Mouse (Mus musculus) left cerebral cortex, postnatal 36 days (tissue): ENCODE measurements around the gene Acvr1. TPM values are rescaled to one million over a fixed set of nuclear protein-coding genes. Genes with fewer than 3 reads are reported as not detected.

ENCODE experiments used
- DNase-seq, 2 experiments: peaks; one replicate each; pipeline ENCODE4 v3.0.0; 2021 to 2022; ENCODE audit warnings: low spot score in 2 of 2, mixed read lengths in 1 of 2
- intact Hi-C: fragments of 180-260 bp; cut with DNase I; formaldehyde crosslinking; loops from one replicate; pipeline ENCODE4 v1.15.1; 2025
- total RNA-seq, 2 experiments: library from RNA; stranded (reverse); gene quantifications; 2 replicates each; pipeline ENCODE4 v1.2.3; 2021

Acvr1 gene
- total RNA-seq, 2 experiments from 2014 or later, result 31.0 to 31.3 TPM

GRCm38 (mm10) chr2:58527786-58528185, 39.2 kb downstream of the Acvr1 start:
- intact Hi-C loops, result no loop called here
- no peak for DNase-seq

GRCm38 (mm10) chr2:58524356-58524755, 42.6 kb downstream of the Acvr1 start:
- DNase-seq, result no peak
- intact Hi-C loops, result no loop called here

- no peak for DNase-seq
- intact Hi-C loops, result no loop called here
Measured at GRCm38 (mm10) chr2:58523894-58524293, 43.1 kb downstream of the Acvr1 start.

- intact Hi-C loops, result no loop called here
- DNase-seq, result no peak
Measured at GRCm38 (mm10) chr2:58523097-58523496, 43.9 kb downstream of the Acvr1 start.

- DNase-seq, result no peak
- intact Hi-C loops, result no loop called here
Measured at GRCm38 (mm10) chr2:58521621-58522020, 45.3 kb downstream of the Acvr1 start.

- intact Hi-C loops, result no loop called here
- no peak for DNase-seq
Measured at GRCm38 (mm10) chr2:58520727-58521126, 46.2 kb downstream of the Acvr1 start.

- no peak for DNase-seq
- intact Hi-C loops, result loop anchor here (10.0 kb wide), 1 partner anchor 46 kb away; the partner anchor contains the start of genes Acvr1 and Upp2
Measured at GRCm38 (mm10) chr2:58518517-58518916, 48.4 kb downstream of the Acvr1 start.

GRCm38 (mm10) chr2:58516920-58517319, 50.0 kb downstream of the Acvr1 start:
- intact Hi-C loops, result loop anchor here (10.0 kb wide), 1 partner anchor 48 kb away; the partner anchor contains the start of genes Acvr1 and Upp2
- DNase-seq, result no peak

- DNase-seq, result no peak
Measured at GRCm38 (mm10) chr2:58516000-58516399, 51.0 kb downstream of the Acvr1 start.

GRCm38 (mm10) chr2:58514489-58514888, 52.5 kb downstream of the Acvr1 start:
- intact Hi-C loops, result loop anchor here (10.0 kb wide), 1 partner anchor 50 kb away; the partner anchor contains the start of genes Acvr1 and Upp2

More at GRCm38 (mm10) chr2:58516000-58516399, 51.0 kb downstream of the Acvr1 start:
- intact Hi-C loops, result loop anchor here (10.0 kb wide), 1 partner anchor 49 kb away; the partner anchor contains the start of genes Acvr1 and Upp2

GRCm38 (mm10) chr2:58513212-58513611, 53.7 kb downstream of the Acvr1 start:
- no peak for DNase-seq
- intact Hi-C loops, result loop anchor here (10.0 kb wide), 1 partner anchor 52 kb away; the partner anchor contains the start of genes Acvr1 and Upp2

More at GRCm38 (mm10) chr2:58514489-58514888, 52.5 kb downstream of the Acvr1 start:
- DNase-seq, result no peak

GRCm38 (mm10) chr2:58510192-58510591, 56.8 kb downstream of the Acvr1 start:
- DNase-seq, result no peak
- intact Hi-C loops, result loop anchor here (10.0 kb wide), 1 partner anchor 55 kb away; the partner anchor contains the start of genes Acvr1 and Upp2

- intact Hi-C loops, result no loop called here
- DNase-seq, result no peak
Measured at GRCm38 (mm10) chr2:58505306-58506090, 61.5 kb downstream of the Acvr1 start.

- no peak for DNase-seq
- intact Hi-C loops, result no loop called here
Measured at GRCm38 (mm10) chr2:58496647-58497410, 70.1 kb downstream of the Acvr1 start.

GRCm38 (mm10) chr2:58495271-58495670, 71.7 kb downstream of the Acvr1 start:
- intact Hi-C loops, result no loop called here
- DNase-seq, result no peak

GRCm38 (mm10) chr2:58493685-58494635, 73.0 kb downstream of the Acvr1 start:
- DNase-seq, result no peak
- intact Hi-C loops, result no loop called here

- intact Hi-C loops, result no loop called here
- no peak for DNase-seq
Measured at GRCm38 (mm10) chr2:58489275-58489674, 77.7 kb downstream of the Acvr1 start.

GRCm38 (mm10) chr2:58488404-58488803, 78.6 kb downstream of the Acvr1 start:
- intact Hi-C loops, result no loop called here
- DNase-seq, result no peak

GRCm38 (mm10) chr2:58487279-58487560, 79.7 kb downstream of the Acvr1 start:
- DNase-seq, result no peak
- intact Hi-C loops, result no loop called here
